Mouse (Mus musculus) inflammation-experienced regulatory T-cells, adult 6 months (primary cell): ENCODE measurements around the gene Resf1. TPM values are rescaled to one million over a fixed set of nuclear protein-coding genes. Genes with fewer than 3 reads are reported as not detected.
"Not testable (repeated sequence)": the region's sequence is repeated elsewhere in the genome, so short reads cannot be mapped to it uniquely, and the experiment has no call there.

Experiments used
- ATAC-seq: one replicate; pipeline ENCODE4 v1.8.0; 2017
- polyA plus RNA-seq, 3 experiments: library from polyadenylated mRNA; unstranded; fragments of 100-300 nt; shearing (Covaris generic); gene quantifications; one replicate each; pipeline ENCODE4 v1.2.1; 2017

Gene Resf1
- polyA plus RNA-seq, 3 experiments from 2014 or later, result 169 to 237 (median 199) TPM

DNA sequence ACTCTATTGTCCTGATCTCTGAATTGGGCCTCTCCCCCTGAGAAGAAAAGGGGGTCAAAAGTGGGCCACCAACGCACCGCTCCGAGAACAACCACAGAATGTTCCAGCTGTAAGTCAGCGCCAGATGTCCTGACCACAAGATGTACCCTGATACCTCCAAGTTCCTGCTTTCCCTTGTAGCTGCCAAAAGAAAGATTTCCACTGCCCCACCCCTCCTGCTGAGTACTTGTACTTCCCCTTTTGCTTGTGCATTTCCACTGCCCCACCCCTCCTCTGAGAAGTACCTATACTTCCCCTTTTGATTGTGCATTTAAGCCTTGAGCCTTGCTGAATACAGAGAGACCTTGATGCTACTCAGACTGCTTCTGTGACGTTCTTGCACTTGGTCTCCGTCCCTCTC is 39.0 kb downstream of the Resf1 start:
- ATAC-seq, result not testable (repeated sequence)

DNA sequence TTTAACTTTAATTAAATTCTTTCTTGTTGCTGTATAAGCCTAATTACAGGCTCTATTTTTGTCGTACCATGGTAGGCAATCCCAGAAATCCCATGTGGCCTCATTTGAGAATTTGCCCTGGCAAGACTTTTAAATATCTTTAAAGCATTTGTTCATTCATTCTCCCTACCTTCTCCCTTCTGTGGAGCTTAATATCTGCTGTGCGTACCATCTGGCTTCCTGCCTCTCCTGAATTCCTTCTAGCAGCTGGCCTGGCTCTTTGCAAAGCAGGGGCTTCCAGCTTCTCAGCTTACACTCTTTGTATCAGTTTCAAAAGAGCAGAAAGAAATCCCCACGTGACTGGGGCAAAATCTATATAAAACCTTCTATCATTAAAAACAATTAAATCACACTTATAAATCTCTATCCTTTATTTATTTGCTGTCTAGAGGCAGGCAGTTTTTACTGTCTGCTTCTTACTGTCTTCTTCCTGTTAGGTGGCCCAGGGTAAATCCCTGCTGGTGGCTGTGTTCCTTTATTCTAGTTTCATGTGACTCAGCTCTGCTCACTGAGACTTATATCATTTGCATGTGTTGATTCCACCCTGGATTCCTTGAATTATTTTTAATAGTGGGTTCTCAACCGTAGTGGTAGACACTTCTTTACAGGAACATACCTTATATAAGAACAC is 45.7 kb downstream of the Resf1 start:
- peak; percentile 88 for ATAC-seq

GRCm38 (mm10) chr6:149355799-149356198 is 46.6 kb downstream of the Resf1 start:
- not testable (repeated sequence) for ATAC-seq

- no peak for ATAC-seq
Observed at GRCm38 (mm10) chr6:149357155-149357554, 47.9 kb downstream of the Resf1 start.

DNA sequence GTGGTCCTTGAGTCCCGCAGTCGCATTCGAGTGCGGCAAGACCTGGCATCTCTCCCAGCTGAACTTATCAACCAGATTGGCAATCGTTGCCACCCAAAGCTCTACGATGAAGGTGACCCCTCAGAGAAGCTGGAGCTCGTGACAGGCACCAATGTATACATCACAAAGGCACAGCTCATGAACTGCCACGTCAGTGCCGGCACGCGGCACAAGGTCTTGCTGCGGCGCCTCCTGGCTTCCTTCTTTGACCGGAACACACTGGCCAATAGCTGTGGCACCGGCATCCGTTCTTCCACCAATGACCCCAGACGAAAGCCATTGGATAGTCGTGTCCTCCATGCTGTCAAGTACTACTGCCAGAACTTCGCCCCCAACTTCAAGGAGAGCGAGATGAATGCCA is 53.3 kb downstream of the Resf1 start:
- not testable (repeated sequence) for ATAC-seq

DNA sequence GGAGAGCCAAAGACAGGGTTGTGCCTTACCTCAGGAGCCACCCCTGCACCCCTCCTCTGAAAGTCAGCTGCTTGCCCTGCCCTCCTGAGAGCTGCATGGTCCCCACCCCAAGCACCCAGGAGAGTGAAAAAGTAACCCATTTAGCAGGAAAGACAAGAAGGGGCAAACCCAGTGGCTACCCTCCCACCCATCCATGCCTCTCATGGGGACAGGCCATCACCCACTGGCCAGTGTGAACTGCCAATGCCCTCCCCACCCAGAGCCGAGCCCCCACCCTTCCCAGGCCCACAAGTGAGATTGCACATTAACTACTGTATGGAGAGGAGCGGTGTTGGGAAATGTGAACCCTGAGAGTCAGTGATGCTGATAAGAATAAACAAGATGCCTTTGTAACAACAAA is 56.8 kb downstream of the Resf1 start:
- ATAC-seq, result peak; percentile 35

- peak; percentile 99 for ATAC-seq
Observed at GRCm38 (mm10) chr6:149366403-149366802, 57.2 kb downstream of the Resf1 start.

DNA sequence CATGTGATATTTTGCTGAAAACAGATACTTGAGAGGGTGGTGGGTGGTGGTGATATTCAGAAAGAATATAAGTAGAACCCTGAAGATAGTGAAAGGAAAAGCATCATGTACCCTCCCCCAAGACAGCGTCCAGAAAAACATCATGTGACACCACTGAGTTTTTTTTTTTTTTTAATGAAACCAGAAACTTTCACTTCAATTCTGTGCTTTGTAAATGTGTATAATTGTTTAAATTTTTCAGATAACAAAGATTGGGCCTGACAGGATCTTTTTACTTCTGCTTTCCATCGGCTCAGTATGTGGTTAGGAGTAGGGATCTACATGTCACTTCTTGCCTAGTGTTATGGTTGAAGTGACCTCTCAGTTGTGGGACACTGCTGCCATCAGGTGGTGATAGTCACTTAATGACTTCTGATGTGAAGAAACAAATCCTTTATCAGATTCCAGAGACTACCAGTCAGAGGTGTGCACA is 65.8 kb downstream of the Resf1 start:
- peak; percentile 91 for ATAC-seq

GRCm38 (mm10) chr6:149383531-149383930 is 74.3 kb downstream of the Resf1 start:
- ATAC-seq, result no peak

Other genes starting within 250 kb of the Resf1 start
- under 1 TPM; 0.23 to 0.66 (median 0.57) TPM for gene Dennd5b, start 207.7 kb upstream of the Resf1 start, polyA plus RNA-seq
- not detected for gene Gm10203, start 179.2 kb upstream of the Resf1 start, polyA plus RNA-seq
- gene Etfbkmt, start 169.6 kb upstream of the Resf1 start, polyA plus RNA-seq, result 10 to 100 TPM; 42.0 to 73.9 (median 68.8) TPM
- 10 to 100 TPM; 24.8 to 29.4 (median 25.4) TPM for gene Amn1, start 120.7 kb upstream of the Resf1 start, polyA plus RNA-seq
- 10 to 100 TPM; 13.2 to 23.7 (median 15.9) TPM for gene Bicd1, start 99.5 kb downstream of the Resf1 start, polyA plus RNA-seq